ENCODE assay signal across 10 mouse cellular contexts in genomic region chr9:45589867-45590266, GRCm38 (mm10).
DNase-seq lines count a peak whose midpoint lies in the region; ATAC-seq lines count a peak whose summit lies in the region.
"Had no signal": no experiment of that assay in that cellular context is flagged by ENCODE, and none has a peak within 500 bp of the region (broad histone marks: within the 10 kb centered on the region; RNA-seq: fewer than 3 reads in every experiment).

No protein-coding gene starts in this region.

- H3K36me3 ChIP-seq in forebrain, embryonic 14.5 days (ENCODE audit: control insufficient read depth, insufficient read depth, low read length): no peaks in the 10 kb centered on the region
- H3K36me3 ChIP-seq in forebrain, embryonic 13.5 days (ENCODE audit: poor library complexity, severe bottlenecking): no peaks in the 10 kb centered on the region
- no peaks in the 10 kb centered on the region for H3K36me3 ChIP-seq in midbrain, embryonic 11.5 days (ENCODE audit: control insufficient read depth, insufficient read depth, low read length)
- no peaks in the 10 kb centered on the region for H3K36me3 ChIP-seq in midbrain, embryonic 15.5 days (replicated peaks)
- no peaks in the 10 kb centered on the region for H3K36me3 ChIP-seq in embryonic facial prominence, embryonic 10.5 days (replicated peaks)
- H3K36me3 ChIP-seq: heart, embryonic 15.5 days had no signal

- no peak overlapping the region for H3K4me3 ChIP-seq in forebrain, embryonic 14.5 days (ENCODE audit: low read depth, low read length)
- no peak overlapping the region for H3K4me3 ChIP-seq in forebrain, embryonic 13.5 days
- no peak overlapping the region for H3K4me3 ChIP-seq in midbrain, embryonic 11.5 days (ENCODE audit: low read depth, low read length)
- H3K4me3 ChIP-seq in midbrain, embryonic 15.5 days: no peak overlapping the region
- no peak overlapping the region for H3K4me3 ChIP-seq in embryonic facial prominence, embryonic 10.5 days
- H3K4me3 ChIP-seq: heart, embryonic 15.5 days; myocyte had no signal

- WGBS in forebrain, embryonic 14.5 days: 77% methylated on average over 3 of the region's 3 CpGs
- 73% methylated on average over 3 of the region's 3 CpGs for WGBS in forebrain, embryonic 13.5 days
- WGBS in midbrain, embryonic 11.5 days: 74% methylated on average over 3 of the region's 3 CpGs
- WGBS in midbrain, embryonic 15.5 days: 82% methylated on average over 3 of the region's 3 CpGs
- WGBS in embryonic facial prominence, embryonic 10.5 days: 71% methylated on average over 3 of the region's 3 CpGs

- H3K27me3 ChIP-seq in forebrain, embryonic 14.5 days (replicated peaks; ENCODE audit: control insufficient read depth, insufficient read depth, low read length): no peaks in the 10 kb centered on the region
- H3K27me3 ChIP-seq in forebrain, embryonic 13.5 days: no peaks in the 10 kb centered on the region
- H3K27me3 ChIP-seq in midbrain, embryonic 11.5 days (ENCODE audit: control insufficient read depth, insufficient read depth, low read length): no peaks in the 10 kb centered on the region
- no peaks in the 10 kb centered on the region for H3K27me3 ChIP-seq in midbrain, embryonic 15.5 days (replicated peaks)
- H3K27me3 ChIP-seq in embryonic facial prominence, embryonic 10.5 days (replicated peaks; ENCODE audit: low read depth, poor library complexity, severe bottlenecking): no peaks in the 10 kb centered on the region

- H3K9me3 ChIP-seq in forebrain, embryonic 14.5 days (replicated peaks; ENCODE audit: control insufficient read depth, low read length): no peaks in the 10 kb centered on the region
- no peaks in the 10 kb centered on the region for H3K9me3 ChIP-seq in forebrain, embryonic 13.5 days (replicated peaks)
- H3K9me3 ChIP-seq in midbrain, embryonic 11.5 days (ENCODE audit: control insufficient read depth, low read length): no peaks in the 10 kb centered on the region
- no peaks in the 10 kb centered on the region for H3K9me3 ChIP-seq in midbrain, embryonic 15.5 days
- H3K9me3 ChIP-seq in embryonic facial prominence, embryonic 10.5 days: no peaks in the 10 kb centered on the region
- H3K9me3 ChIP-seq: heart, embryonic 15.5 days had no signal

- ATAC-seq in forebrain, embryonic 14.5 days: no peak
- no peak for ATAC-seq in forebrain, embryonic 13.5 days
- ATAC-seq in midbrain, embryonic 11.5 days (ENCODE audit: low FRiP score): no peak
- no peak for ATAC-seq in midbrain, embryonic 15.5 days (replicated peaks)

- intact Hi-C loops in left cerebral cortex, postnatal 4 days (cut with DNase I): no loop called here

- no peak overlapping the region for H3K4me2 ChIP-seq in forebrain, embryonic 14.5 days (ENCODE audit: low read length)
- H3K4me2 ChIP-seq in forebrain, embryonic 13.5 days: no peak overlapping the region
- H3K4me2 ChIP-seq in midbrain, embryonic 11.5 days: no peak overlapping the region
- H3K4me2 ChIP-seq in midbrain, embryonic 15.5 days: no peak overlapping the region
- H3K4me2 ChIP-seq: heart, embryonic 15.5 days had no signal

- peaks cover 7% of the 10 kb centered on the region for H3K4me1 ChIP-seq in forebrain, embryonic 14.5 days (ENCODE audit: control insufficient read depth, insufficient read depth, low read length)
- H3K4me1 ChIP-seq in forebrain, embryonic 13.5 days: peaks cover 36% of the 10 kb centered on the region
- no peaks in the 10 kb centered on the region for H3K4me1 ChIP-seq in midbrain, embryonic 11.5 days (ENCODE audit: control insufficient read depth, insufficient read depth, low read length)
- peaks cover 4% of the 10 kb centered on the region; the same call in 1 of the 2 replicates for H3K4me1 ChIP-seq in midbrain, embryonic 15.5 days
- no peaks in the 10 kb centered on the region; the same call in 1 of the 2 replicates for H3K4me1 ChIP-seq in embryonic facial prominence, embryonic 10.5 days
- H3K4me1 ChIP-seq: heart, embryonic 15.5 days had no signal

- DNase-seq in forebrain, embryonic 14.5 days (ENCODE audit: low spot score): peak; percentile 64
- peak; percentile 97 for DNase-seq in midbrain, embryonic 11.5 days (ENCODE audit: low spot score, missing footprints)
- DNase-seq in adrenal gland, postnatal 25 days: peak; percentile 38
- DNase-seq in embryonic facial prominence, embryonic 10.5 days (ENCODE audit: low spot score): peak; percentile 52
- DNase-seq in left cerebral cortex, postnatal 4 days: peak; percentile 58
- peak; percentile 15 for DNase-seq in spleen, adult 12 weeks (ENCODE audit: low spot score)

- H3K9ac ChIP-seq in forebrain, embryonic 14.5 days (ENCODE audit: low read length): no peak overlapping the region
- no peak overlapping the region for H3K9ac ChIP-seq in forebrain, embryonic 13.5 days
- H3K9ac ChIP-seq in midbrain, embryonic 11.5 days (ENCODE audit: low read length): no peak overlapping the region
- H3K9ac ChIP-seq in midbrain, embryonic 15.5 days: no peak overlapping the region
- H3K9ac ChIP-seq: heart, embryonic 15.5 days had no signal

- no peak overlapping the region for H3K27ac ChIP-seq in forebrain, embryonic 14.5 days (ENCODE audit: low read depth, low read length)
- H3K27ac ChIP-seq in forebrain, embryonic 13.5 days: no peak overlapping the region
- H3K27ac ChIP-seq in midbrain, embryonic 11.5 days (ENCODE audit: low read depth, low read length): no peak overlapping the region
- no peak overlapping the region for H3K27ac ChIP-seq in midbrain, embryonic 15.5 days
- no peak overlapping the region for H3K27ac ChIP-seq in embryonic facial prominence, embryonic 10.5 days (replicated peaks)
- H3K27ac ChIP-seq: heart, embryonic 15.5 days had no signal

Comparison
In these comparisons a context has a peak if more than half of its experiments do, and no peak if none do; other contexts are left out.
1. DNase-seq: peak in every context shown above with its lines; median percentile 97 in midbrain, embryonic 11.5 days; 64 in forebrain, embryonic 14.5 days; 58 in left cerebral cortex, postnatal 4 days; 52 in embryonic facial prominence, embryonic 10.5 days; 38 in adrenal gland, postnatal 25 days; 15 in spleen, adult 12 weeks.